Mouse (Mus musculus): Measurements from ENCODE around the gene Olfr553. TPM values are rescaled to one million over a fixed set of nuclear protein-coding genes. Genes with fewer than 3 reads are reported as not detected.

Olfr553 gene
- polyA plus RNA-seq, 1 experiment from 2014 or later = not detected

- no peak overlapping the region for H3K27ac ChIP-seq
- H3K27me3 ChIP-seq = no peaks in the 10 kb centered on the region
- no peak for ATAC-seq (ENCODE audit: insufficient number of reproducible peaks, low FRiP score, low TSS enrichment, low read depth)
- WGBS = 84% methylated on average over 3 of the region's 3 CpGs
- no peak overlapping the region for H3K9ac ChIP-seq
- H3K36me3 ChIP-seq = no peaks in the 10 kb centered on the region
- H3K4me1 ChIP-seq = no peaks in the 10 kb centered on the region
- H3K4me2 ChIP-seq = no peak overlapping the region
- H3K4me3 ChIP-seq = no peak overlapping the region
- no peaks in the 10 kb centered on the region for H3K9me3 ChIP-seq
These were observed 44.7 kb downstream of the Olfr553 start for GRCm38 (mm10) chr7:102573174-102573830.

GRCm38 (mm10) chr7:102571142-102571541 lies 46.9 kb downstream of the Olfr553 start, which contains the start of gene Olfr550:
TSS of gene Olfr550 (plus strand) at chr7:102571442.
- H3K4me3 ChIP-seq = no peak within 1 kb of the TSS
- 86% methylated on average over 8 of the region's 8 CpGs for WGBS
- no peak within 1 kb of the TSS for H3K9ac ChIP-seq
- H3K4me2 ChIP-seq = no peak within 1 kb of the TSS
- no peaks in the 10 kb centered on the region for H3K36me3 ChIP-seq
- no peaks in the 10 kb centered on the region for H3K4me1 ChIP-seq
- no peak for ATAC-seq (ENCODE audit: insufficient number of reproducible peaks, low FRiP score, low TSS enrichment, low read depth)
- no peaks in the 10 kb centered on the region for H3K27me3 ChIP-seq
- H3K27ac ChIP-seq = no peak within 1 kb of the TSS
- H3K9me3 ChIP-seq = no peaks in the 10 kb centered on the region

DNA sequence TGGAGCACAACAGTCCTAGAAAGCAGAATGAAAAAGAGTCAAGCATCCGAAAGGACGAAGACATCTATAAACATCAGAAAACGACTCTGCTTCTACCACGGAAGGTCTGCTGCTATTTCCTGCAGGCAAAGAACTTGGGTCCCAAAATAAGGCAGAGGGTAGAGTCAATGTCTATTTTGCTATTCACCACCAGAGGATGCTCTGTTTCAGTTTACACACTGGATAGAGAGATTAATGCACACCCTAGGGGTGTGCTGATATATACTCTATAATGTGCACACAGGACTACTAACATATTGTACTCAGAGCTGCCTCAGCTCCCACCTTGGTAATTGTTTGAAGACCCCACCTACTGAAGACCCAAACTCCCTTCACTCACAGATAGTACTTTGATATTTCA lies 51.8 kb downstream of the Olfr553 start:
- ATAC-seq (ENCODE audit: insufficient number of reproducible peaks, low FRiP score, low TSS enrichment, low read depth) = no peak
- no peak overlapping the region for H3K9ac ChIP-seq
- H3K4me3 ChIP-seq = no peak overlapping the region
- H3K9me3 ChIP-seq = no peaks in the 10 kb centered on the region
- no peak overlapping the region for H3K4me2 ChIP-seq
- H3K36me3 ChIP-seq = no peaks in the 10 kb centered on the region
- peaks cover 8% of the 10 kb centered on the region; the same call in 1 of the 2 replicates for H3K4me1 ChIP-seq
- H3K27me3 ChIP-seq = no peaks in the 10 kb centered on the region
- WGBS = 89% methylated on average over 4 of the region's 4 CpGs
- H3K27ac ChIP-seq = no peak overlapping the region

DNA sequence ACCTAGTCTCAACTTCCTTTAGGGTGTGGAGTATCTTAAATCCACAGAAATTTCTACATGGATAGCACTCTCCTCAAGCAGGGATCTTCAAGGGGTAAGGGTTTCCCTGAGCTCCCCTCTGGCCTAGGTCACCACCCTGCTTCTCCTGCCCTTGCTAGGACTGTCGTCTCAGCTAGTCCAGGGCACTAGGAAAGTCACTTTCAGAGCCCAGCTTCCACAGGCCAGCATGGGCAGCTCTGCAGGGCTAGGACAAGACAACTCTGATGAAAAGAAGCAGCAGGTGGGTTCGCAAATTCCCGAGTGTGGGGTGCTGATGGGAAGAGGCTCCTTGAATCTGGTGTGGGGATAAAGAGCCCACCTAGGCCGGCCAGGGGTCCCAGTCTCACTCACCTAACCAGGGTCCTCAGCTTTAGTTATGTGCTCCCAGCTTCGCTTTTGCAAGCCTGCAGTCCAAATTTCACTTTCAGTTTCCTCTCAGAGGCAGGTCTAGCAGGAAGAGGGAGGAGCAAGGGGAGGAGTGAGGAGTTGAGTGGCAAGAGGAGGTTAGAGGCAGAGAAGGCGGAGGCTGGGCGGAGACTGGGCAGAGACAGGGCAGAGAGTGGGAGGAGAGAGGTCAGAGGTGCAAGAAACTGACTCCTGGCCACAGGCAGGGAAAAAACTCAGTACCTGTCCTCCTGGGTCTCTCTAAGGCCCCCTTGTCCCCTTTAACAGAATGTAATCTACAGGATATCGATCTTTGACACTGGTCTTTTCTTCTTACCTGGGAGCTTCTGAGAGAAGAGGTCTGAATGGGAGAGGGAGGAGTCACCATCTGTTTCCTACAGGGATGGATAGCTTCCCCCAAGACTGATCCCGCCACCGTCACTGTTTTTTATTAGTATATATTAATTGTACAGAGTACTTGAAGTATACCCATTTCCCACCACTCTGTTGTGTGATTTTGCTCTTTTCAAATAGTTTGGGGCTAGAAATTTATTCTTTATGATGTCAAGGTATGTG lies 52.7 kb downstream of the Olfr553 start, which contains the start of gene Trim21:
Gene Trim21 (minus strand): TSS at position 488 of the 999 bp plus-strand sequence.
- H3K36me3 ChIP-seq = no peaks in the 10 kb centered on the region
- H3K9ac ChIP-seq = peak within 1 kb of the TSS; percentile 31
- peak within 1 kb of the TSS; percentile 55 for H3K4me2 ChIP-seq
- H3K9me3 ChIP-seq = no peaks in the 10 kb centered on the region
- WGBS = 17% methylated on average over 10 of the region's 10 CpGs
- H3K4me3 ChIP-seq = peak within 1 kb of the TSS; percentile 45
- H3K27ac ChIP-seq = peak within 1 kb of the TSS; percentile 24; the same call in 1 of the 2 replicates
- peak; percentile 83 for ATAC-seq (ENCODE audit: insufficient number of reproducible peaks, low FRiP score, low TSS enrichment, low read depth)
- H3K4me1 ChIP-seq = peaks cover 8% of the 10 kb centered on the region; the same call in 1 of the 2 replicates
- no peaks in the 10 kb centered on the region for H3K27me3 ChIP-seq

Other genes with a start within 250 kb of the Olfr553 start
- gene Rrm1, start 176.5 kb downstream of the Olfr553 start, polyA plus RNA-seq (2015; fragmentation: Nextera tagmentation; extraction: Ambion mirVana) = 120 and 122 TPM in 2 replicates
- 0.24 TPM in 1 of 2 replicates, not detected in the other for gene Olfr543, start 136.5 kb downstream of the Olfr553 start, polyA plus RNA-seq (2015; fragmentation: Nextera tagmentation; extraction: Ambion mirVana)
- gene Olfr544, start 129.9 kb downstream of the Olfr553 start, polyA plus RNA-seq (2015; fragmentation: Nextera tagmentation; extraction: Ambion mirVana) = 0.09 TPM in 2 replicates
- gene Olfr545, start 118.6 kb downstream of the Olfr553 start, polyA plus RNA-seq (2015; fragmentation: Nextera tagmentation; extraction: Ambion mirVana) = 0.06 and 0.10 TPM in 2 replicates
- gene Olfr547, start 83.5 kb downstream of the Olfr553 start, polyA plus RNA-seq (2015; fragmentation: Nextera tagmentation; extraction: Ambion mirVana) = not detected in 2 replicates
- not detected in 2 replicates for gene Olfr548-ps1, start 77.3 kb downstream of the Olfr553 start, polyA plus RNA-seq (2015; fragmentation: Nextera tagmentation; extraction: Ambion mirVana)
- not detected in 2 replicates for gene Olfr549, start 68.3 kb downstream of the Olfr553 start, polyA plus RNA-seq (2015; fragmentation: Nextera tagmentation; extraction: Ambion mirVana)
- gene Trim21, start 52.7 kb downstream of the Olfr553 start, polyA plus RNA-seq (2015; fragmentation: Nextera tagmentation; extraction: Ambion mirVana) = 0.49 and 0.97 TPM in 2 replicates
- 0.05 TPM in 1 of 2 replicates, not detected in the other for gene Olfr550, start 46.8 kb downstream of the Olfr553 start, polyA plus RNA-seq (2015; fragmentation: Nextera tagmentation; extraction: Ambion mirVana)
- gene Olfr551, start 26.3 kb downstream of the Olfr553 start, polyA plus RNA-seq (2015; fragmentation: Nextera tagmentation; extraction: Ambion mirVana) = not detected in 2 replicates
- gene Olfr552, start 20.4 kb downstream of the Olfr553 start, polyA plus RNA-seq (2015; fragmentation: Nextera tagmentation; extraction: Ambion mirVana) = not detected in 2 replicates
- not detected in 2 replicates for gene Olfr554, start 20.2 kb upstream of the Olfr553 start, polyA plus RNA-seq (2015; fragmentation: Nextera tagmentation; extraction: Ambion mirVana)
- not detected in 2 replicates for gene Olfr555, start 40.6 kb upstream of the Olfr553 start, polyA plus RNA-seq (2015; fragmentation: Nextera tagmentation; extraction: Ambion mirVana)
- gene Olfr556, start 46.7 kb upstream of the Olfr553 start, polyA plus RNA-seq (2015; fragmentation: Nextera tagmentation; extraction: Ambion mirVana) = not detected in 2 replicates
- gene Trim68, start 69.1 kb upstream of the Olfr553 start, polyA plus RNA-seq (2015; fragmentation: Nextera tagmentation; extraction: Ambion mirVana) = 13.6 and 14.3 TPM in 2 replicates
- gene Olfr557, start 77.7 kb upstream of the Olfr553 start, polyA plus RNA-seq (2015; fragmentation: Nextera tagmentation; extraction: Ambion mirVana) = not detected in 2 replicates
- 1.1 and 1.8 TPM in 2 replicates for gene Olfr558, start 84.0 kb upstream of the Olfr553 start, polyA plus RNA-seq (2015; fragmentation: Nextera tagmentation; extraction: Ambion mirVana)
- gene Olfr33, start 100.9 kb upstream of the Olfr553 start, polyA plus RNA-seq (2015; fragmentation: Nextera tagmentation; extraction: Ambion mirVana) = not detected in 2 replicates
- gene Olfr559, start 109.3 kb upstream of the Olfr553 start, polyA plus RNA-seq (2015; fragmentation: Nextera tagmentation; extraction: Ambion mirVana) = not detected in 2 replicates
- not detected in 2 replicates for gene Olfr560, start 141.1 kb upstream of the Olfr553 start, polyA plus RNA-seq (2015; fragmentation: Nextera tagmentation; extraction: Ambion mirVana)
- gene Olfr78, start 141.3 kb upstream of the Olfr553 start, polyA plus RNA-seq (2015; fragmentation: Nextera tagmentation; extraction: Ambion mirVana) = 0.22 and 0.34 TPM in 2 replicates
- not detected in 2 replicates for gene Olfr561, start 153.0 kb upstream of the Olfr553 start, polyA plus RNA-seq (2015; fragmentation: Nextera tagmentation; extraction: Ambion mirVana)
- not detected in 2 replicates for gene Olfr564, start 185.3 kb upstream of the Olfr553 start, polyA plus RNA-seq (2015; fragmentation: Nextera tagmentation; extraction: Ambion mirVana)
- gene Olfr566, start 240.5 kb upstream of the Olfr553 start, polyA plus RNA-seq (2015; fragmentation: Nextera tagmentation; extraction: Ambion mirVana) = not detected in 2 replicates

Measured in limb, embryonic 15.5 days (tissue).